Mouse (Mus musculus): ENCODE results near the gene Chrm5. TPM values are rescaled to one million over a fixed set of nuclear protein-coding genes. Genes with fewer than 3 reads are reported as not detected.

Chrm5 gene
- not detected in 2 replicates for polyA plus RNA-seq (2015; fragmentation: Nextera tagmentation; extraction: Ambion mirVana)

DNA sequence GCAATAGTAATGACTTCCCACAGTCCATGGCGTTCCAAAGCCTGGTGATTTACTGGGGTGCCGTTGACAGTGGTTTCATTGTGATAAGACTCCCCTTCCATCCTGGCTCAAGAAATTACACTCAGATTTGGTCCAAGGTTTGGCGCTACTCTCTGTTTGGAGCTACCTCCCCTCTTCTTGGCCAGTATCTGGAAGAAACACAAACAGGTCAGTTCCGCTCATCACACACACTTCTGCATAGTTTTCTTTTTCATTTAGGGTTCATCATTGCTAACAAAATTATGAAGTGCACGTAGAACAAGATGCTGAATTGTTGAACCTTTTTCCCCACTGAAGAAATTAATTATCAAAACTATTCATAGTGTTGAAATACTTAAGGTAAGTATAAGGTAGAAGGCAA lies at the start of gene Chrm5:
TSS of gene Chrm5 (minus strand) at position 101 of the 400 bp plus-strand sequence.

GRCm38 (mm10) chr2:112492856-112493538 lies 12.4 kb upstream of the Chrm5 start, which contains the start of gene Aven:
Gene Aven (plus strand): TSS chr2:112492964.

DNA sequence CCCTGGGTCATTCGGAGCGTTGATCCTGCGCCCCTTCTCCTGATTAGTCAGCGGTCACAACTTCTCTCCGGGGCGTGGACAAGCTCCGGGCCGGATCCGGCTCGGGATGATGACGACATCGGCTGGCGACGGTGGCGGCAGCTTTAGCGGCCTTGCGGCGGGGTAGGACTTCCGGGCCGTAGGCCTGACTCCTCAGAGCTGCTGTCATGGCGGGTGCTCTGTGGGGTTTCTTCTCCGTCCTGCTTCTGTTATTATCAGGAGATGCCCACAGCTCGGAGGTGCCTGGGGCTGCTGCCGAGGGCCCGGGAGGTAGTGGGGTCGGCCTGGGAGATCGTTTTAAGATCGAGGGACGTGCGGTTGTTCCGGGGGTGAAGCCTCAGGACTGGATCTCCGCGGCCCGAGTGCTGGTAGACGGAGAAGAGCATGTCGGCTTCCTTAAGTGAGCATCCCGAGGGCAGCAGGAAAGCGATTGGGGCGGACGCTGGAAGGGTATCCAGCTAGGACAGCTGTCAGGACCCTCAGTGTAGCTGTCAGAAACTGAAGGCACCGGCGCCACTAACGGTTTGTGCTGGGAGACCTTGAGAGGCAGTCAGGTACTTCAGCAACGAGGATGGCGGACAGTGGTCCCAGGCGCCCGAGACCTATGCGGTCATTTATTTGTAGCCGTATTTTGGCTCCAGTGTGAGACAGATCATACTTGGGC lies 25.6 kb downstream of the Chrm5 start, which contains the start of gene Emc7:
TSS of gene Emc7 (plus strand) at position 136 of the 703 bp plus-strand sequence.

Other genes starting within 250 kb of the Chrm5 start
- 25.4 and 26.8 TPM in 2 replicates for gene Lpcat4, start 241.3 kb downstream of the Chrm5 start, polyA plus RNA-seq (2015; fragmentation: Nextera tagmentation; extraction: Ambion mirVana)
- gene Nutm1, start 221.5 kb downstream of the Chrm5 start, polyA plus RNA-seq (2015; fragmentation: Nextera tagmentation; extraction: Ambion mirVana), result not detected in 2 replicates
- 126 and 144 TPM in 2 replicates for gene Nop10, start 218.8 kb downstream of the Chrm5 start, polyA plus RNA-seq (2015; fragmentation: Nextera tagmentation; extraction: Ambion mirVana)
- 8.3 and 9.3 TPM in 2 replicates for gene Slc12a6, start 214.9 kb downstream of the Chrm5 start, polyA plus RNA-seq (2015; fragmentation: Nextera tagmentation; extraction: Ambion mirVana)
- not detected in 2 replicates for gene Gm21985, start 214.5 kb downstream of the Chrm5 start, polyA plus RNA-seq (2015; fragmentation: Nextera tagmentation; extraction: Ambion mirVana)
- 101 and 118 TPM in 2 replicates for gene Emc4, start 112.7 kb downstream of the Chrm5 start, polyA plus RNA-seq (2015; fragmentation: Nextera tagmentation; extraction: Ambion mirVana)
- gene Katnbl1, start 101.6 kb downstream of the Chrm5 start, polyA plus RNA-seq (2015; fragmentation: Nextera tagmentation; extraction: Ambion mirVana), result 16.3 and 21.1 TPM in 2 replicates
- 21.9 and 23.2 TPM in 2 replicates for gene Emc7, start 25.8 kb downstream of the Chrm5 start, polyA plus RNA-seq (2015; fragmentation: Nextera tagmentation; extraction: Ambion mirVana)
- 2.5 and 3.1 TPM in 2 replicates for gene Aven, start 12.2 kb upstream of the Chrm5 start, polyA plus RNA-seq (2015; fragmentation: Nextera tagmentation; extraction: Ambion mirVana)